Mouse (Mus musculus) embryonic facial prominence, embryonic 14.5 days (tissue): Measurements from ENCODE around the gene Vmn1r120. TPM values are rescaled to one million over a fixed set of nuclear protein-coding genes. Genes with fewer than 3 reads are reported as not detected.
"Not testable (repeated sequence)": the region's sequence is repeated elsewhere in the genome, so short reads cannot be mapped to it uniquely, and the experiment has no call there.

Experiments used
- ATAC-seq: fragments of 200-750 bp; cut with Nextera tagmentation; 2 replicates; pipeline ENCODE4 v1.8.0; 2017; ENCODE audit warnings: low read depth, moderate number of reproducible peaks, moderate TSS enrichment
- DNase-seq: peaks from one replicate; pipeline ENCODE4 v3.0.0-alpha.2; 2015; ENCODE audit warnings: low spot score
- H3K27ac ChIP-seq: fragments of 300-500 bp; sonication (generic); replicated peaks from 2 replicates; pipeline ENCODE4 v1.5.1; 2014; ENCODE audit warnings: low read depth, mild to moderate bottlenecking, low read length, moderate library complexity
- H3K27me3 ChIP-seq: fragments of 300-500 bp; sonication (generic); replicated peaks from 2 replicates; pipeline ENCODE4 v1.6.1; 2014; ENCODE audit warnings: low read length; ENCODE audit not compliant: control insufficient read depth, insufficient read depth
- H3K36me3 ChIP-seq: fragments of 300-500 bp; sonication (generic); 2 replicates; pipeline ENCODE4 v1.6.1; 2014; ENCODE audit warnings: low read length, mixed read lengths; ENCODE audit not compliant: control insufficient read depth, insufficient read depth
- H3K4me1 ChIP-seq: fragments of 300-500 bp; sonication (generic); 2 replicates; pipeline ENCODE4 v1.6.1; 2014; ENCODE audit warnings: antibody characterized with exemption, low read length; ENCODE audit not compliant: control insufficient read depth, insufficient read depth
- H3K4me2 ChIP-seq: fragments of 300-500 bp; sonication (generic); 2 replicates; pipeline ENCODE4 v1.6.1; 2014; ENCODE audit warnings: low read depth, mild to moderate bottlenecking, low read length, moderate library complexity, mixed read lengths
- H3K4me3 ChIP-seq: fragments of 300-500 bp; sonication (generic); 2 replicates; pipeline ENCODE4 v1.5.1; 2014; ENCODE audit warnings: low read depth, mild to moderate bottlenecking, low read length
- H3K9ac ChIP-seq: fragments of 300-500 bp; sonication (generic); 2 replicates; pipeline ENCODE4 v1.6.1; 2014; ENCODE audit warnings: low read depth, mild to moderate bottlenecking, low read length, moderate library complexity, mixed read lengths
- H3K9me3 ChIP-seq: fragments of 300-500 bp; sonication (generic); 2 replicates; pipeline ENCODE4 v1.6.1; 2016; ENCODE audit warnings: low read length; ENCODE audit not compliant: control insufficient read depth
- WGBS: fragments of 180-500 bp; shearing (Covaris S2); extraction: QIAGEN DNeasy Blood & Tissue Kit; methylation state at CpG from one replicate; pipeline ENCODE4 v1.1.7; 2014; 5-methylcytosine and 5-hydroxymethylcytosine counted together
- polyA plus RNA-seq: library from polyadenylated mRNA; unstranded; fragments of >200 nt; fragmentation: Nextera tagmentation; extraction: Ambion mirVana; gene quantifications from 2 replicates; pipeline ENCODE4 v1.2.1, GENCODE M21; 2014

The Vmn1r120 gene
- not detected in 2 replicates for polyA plus RNA-seq

DNA sequence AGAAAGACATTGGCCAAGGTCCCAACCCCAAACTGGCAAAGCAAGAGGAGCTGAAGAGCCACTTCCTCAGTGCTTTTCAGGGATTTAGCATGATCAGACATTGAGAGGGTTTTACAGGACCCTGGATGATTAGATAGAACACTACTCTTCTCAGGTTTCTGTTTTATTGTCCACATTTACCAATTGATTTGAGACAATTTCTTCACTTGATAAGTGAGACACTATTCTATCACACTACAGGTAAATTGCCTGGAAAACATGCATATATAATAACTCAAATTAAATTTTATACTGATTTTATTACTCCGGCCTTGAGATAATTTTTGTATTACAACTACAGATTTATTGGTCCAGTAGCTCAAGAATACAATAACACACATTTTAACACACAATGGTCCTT, at the start of gene Vmn1r120:
Vmn1r120 (minus strand) TSS at position 101 of the 400 bp plus-strand sequence.
- WGBS: 95% methylated on average over 1 of the region's 1 CpGs
- H3K27me3 ChIP-seq: not testable (repeated sequence)

DNA sequence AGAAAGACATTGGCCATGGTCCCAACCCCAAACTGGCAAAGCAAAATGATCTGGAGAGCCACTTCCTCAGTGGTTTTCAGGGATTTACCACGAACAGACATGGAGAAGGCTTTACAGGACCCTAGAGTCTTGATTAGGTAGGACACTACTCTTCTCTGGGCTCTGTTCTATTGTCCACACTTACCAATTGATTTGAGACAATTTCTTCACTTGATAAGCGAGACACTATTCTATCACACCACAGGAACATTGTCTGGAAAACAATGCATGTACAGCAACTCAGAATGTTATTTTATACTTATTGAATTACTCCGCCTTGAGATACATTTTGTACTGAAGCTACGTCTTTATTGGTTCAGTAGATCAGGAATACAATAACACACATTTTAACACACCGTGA, 44.8 kb upstream of the Vmn1r120 start, which contains the start of gene Vmn1r121:
Vmn1r121 (minus strand) TSS at position 101 of the 400 bp plus-strand sequence.
- H3K27ac ChIP-seq, H3K36me3 ChIP-seq, DNase-seq, ATAC-seq, H3K4me1 ChIP-seq, H3K27me3 ChIP-seq, H3K9me3 ChIP-seq, H3K9ac ChIP-seq, H3K4me2 ChIP-seq, H3K4me3 ChIP-seq: not testable (repeated sequence)
- 62% methylated on average over 4 of the region's 5 CpGs for WGBS

More for the DNA sequence above, at the start of gene Vmn1r120:
- H3K4me1 ChIP-seq, H3K27ac ChIP-seq, DNase-seq, H3K36me3 ChIP-seq, H3K4me3 ChIP-seq, H3K4me2 ChIP-seq, ATAC-seq, H3K9ac ChIP-seq, H3K9me3 ChIP-seq: not testable (repeated sequence)

DNA sequence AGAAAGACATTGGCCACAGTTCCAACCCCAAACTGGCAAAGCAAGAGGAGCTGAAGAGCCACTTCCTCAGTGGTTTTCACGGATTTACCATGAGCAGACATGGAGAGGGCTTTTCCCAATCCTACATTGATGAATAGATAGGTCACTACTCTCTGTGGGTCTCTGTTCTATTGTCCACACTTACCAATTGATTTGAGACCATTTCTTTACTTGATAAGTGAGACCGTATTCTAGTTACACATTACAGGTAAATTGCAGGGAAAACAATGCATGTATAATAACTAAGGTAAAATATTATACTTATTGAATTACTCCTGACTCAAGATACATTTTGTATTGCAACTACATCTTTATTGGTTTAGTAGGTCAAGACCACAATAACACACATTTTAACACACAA, 41.2 kb downstream of the Vmn1r120 start, which contains the start of gene Vmn1r119:
Vmn1r119 (minus strand) TSS at position 101 of the 400 bp plus-strand sequence.
- not testable (repeated sequence) for H3K9me3 ChIP-seq, H3K4me2 ChIP-seq, ATAC-seq, DNase-seq, H3K36me3 ChIP-seq, H3K27ac ChIP-seq, H3K4me3 ChIP-seq, H3K27me3 ChIP-seq, H3K4me1 ChIP-seq, H3K9ac ChIP-seq
- no CpG with 5 or more reads among the region's 2 CpGs for WGBS

Other genes starting within 250 kb of the Vmn1r120 start
- gene Vmn1r114, start 241.6 kb downstream of the Vmn1r120 start, polyA plus RNA-seq: not detected in 2 replicates
- gene Vmn1r115, start 208.8 kb downstream of the Vmn1r120 start, polyA plus RNA-seq: not detected in 2 replicates
- gene Vmn1r116, start 181.5 kb downstream of the Vmn1r120 start, polyA plus RNA-seq: not detected in 2 replicates
- gene Vmn1r117, start 169.7 kb downstream of the Vmn1r120 start, polyA plus RNA-seq: not detected in 2 replicates
- gene Vmn1r118, start 141.4 kb downstream of the Vmn1r120 start, polyA plus RNA-seq: not detected in 2 replicates
- gene Vmn1r119, start 41.3 kb downstream of the Vmn1r120 start, polyA plus RNA-seq: not detected in 2 replicates
- gene Vmn1r121, start 44.7 kb upstream of the Vmn1r120 start, polyA plus RNA-seq: not detected in 2 replicates
- gene Vmn1r122, start 80.3 kb upstream of the Vmn1r120 start, polyA plus RNA-seq: not detected in 2 replicates
- not detected in 2 replicates for gene Vmn1r123, start 108.4 kb upstream of the Vmn1r120 start, polyA plus RNA-seq
- not detected in 2 replicates for gene Gm5157, start 136.6 kb upstream of the Vmn1r120 start, polyA plus RNA-seq
- gene Vmn1r124, start 206.8 kb upstream of the Vmn1r120 start, polyA plus RNA-seq: not detected in 2 replicates
- gene Vmn1r125, start 218.4 kb upstream of the Vmn1r120 start, polyA plus RNA-seq: not detected in 2 replicates
- not detected in 2 replicates for gene Vmn1r126, start 247.7 kb upstream of the Vmn1r120 start, polyA plus RNA-seq